Mouse (Mus musculus) intestine, embryonic 16.5 days (tissue): ENCODE measurements around the gene Acer3. TPM values are rescaled to one million over a fixed set of nuclear protein-coding genes. Genes with fewer than 3 reads are reported as not detected.

Experiments used
- ATAC-seq: fragments of 200-750 bp; cut with Nextera tagmentation; 2 replicates; pipeline ENCODE4 v1.8.0; 2017; ENCODE audit warnings: moderate TSS enrichment, moderate library complexity
- H3K27ac ChIP-seq: fragments of 300-500 bp; sonication (generic); 2 replicates; pipeline ENCODE4 v1.5.1; 2014; ENCODE audit warnings: mild to moderate bottlenecking, low read length
- H3K27me3 ChIP-seq: fragments of 300-500 bp; sonication (generic); replicated peaks from 2 replicates; pipeline ENCODE4 v1.6.1; 2014; ENCODE audit warnings: low read length, control low read depth, mixed read lengths; ENCODE audit not compliant: control insufficient read depth, insufficient read depth
- H3K36me3 ChIP-seq: fragments of 300-500 bp; sonication (generic); 2 replicates; pipeline ENCODE4 v1.6.1; 2014; ENCODE audit warnings: low read length, control low read depth; ENCODE audit not compliant: control insufficient read depth, insufficient read depth
- H3K4me1 ChIP-seq: fragments of 300-500 bp; sonication (generic); 2 replicates; pipeline ENCODE4 v1.6.1; 2014; ENCODE audit warnings: low read length, control low read depth, mixed read lengths; ENCODE audit not compliant: control insufficient read depth, insufficient read depth
- H3K4me2 ChIP-seq: fragments of 300-500 bp; sonication (generic); 2 replicates; pipeline ENCODE4 v1.6.1; 2014; ENCODE audit warnings: low read depth, low read length, control low read depth
- H3K4me3 ChIP-seq: fragments of 300-500 bp; sonication (generic); 2 replicates; pipeline ENCODE4 v1.5.1; 2014; ENCODE audit warnings: mild to moderate bottlenecking, low read length
- H3K9ac ChIP-seq: fragments of 300-500 bp; sonication (generic); 2 replicates; pipeline ENCODE4 v1.6.1; 2014; ENCODE audit warnings: low read depth, low read length
- H3K9me3 ChIP-seq: fragments of 300-500 bp; sonication (generic); 2 replicates; pipeline ENCODE4 v1.6.1; 2016; ENCODE audit warnings: low read length, control low read depth; ENCODE audit not compliant: control insufficient read depth
- WGBS: fragments of 180-500 bp; shearing (Covaris S2); extraction: QIAGEN DNeasy Blood & Tissue Kit; methylation state at CpG from one replicate; pipeline ENCODE4 v1.1.7; 2014; 5-methylcytosine and 5-hydroxymethylcytosine counted together
- polyA plus RNA-seq: library from polyadenylated mRNA; unstranded; fragments of >200 nt; fragmentation: Nextera tagmentation; extraction: Ambion mirVana; gene quantifications from 2 replicates; pipeline ENCODE4 v1.2.1, GENCODE M21; 2015

Acer3 gene
- polyA plus RNA-seq, 1 experiment from 2014 or later = 20.5 TPM

DNA sequence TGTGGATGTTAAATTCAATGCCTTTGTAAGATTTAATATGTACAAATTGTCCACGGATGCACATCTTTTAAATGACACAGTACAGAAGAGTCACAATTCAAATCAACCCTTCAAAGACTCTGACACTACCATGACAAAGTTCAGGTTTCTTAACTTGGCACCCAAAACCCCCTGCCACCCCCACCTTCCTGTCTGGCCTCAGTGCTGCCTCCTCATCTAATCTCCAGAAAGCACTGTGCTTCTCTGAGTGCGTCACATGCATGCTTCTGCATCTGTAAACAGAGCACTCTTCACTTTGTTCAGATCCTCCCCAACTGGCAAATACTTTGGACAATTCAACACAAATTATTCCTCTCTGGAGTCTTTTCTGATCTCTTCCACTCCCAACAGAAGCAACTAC, 68.5 kb downstream of the Acer3 start:
- H3K4me3 ChIP-seq = no peak overlapping the region
- H3K36me3 ChIP-seq = no peaks in the 10 kb centered on the region
- no peak overlapping the region for H3K9ac ChIP-seq
- no peak overlapping the region for H3K4me2 ChIP-seq
- H3K4me1 ChIP-seq = no peaks in the 10 kb centered on the region
- no peaks in the 10 kb centered on the region for H3K9me3 ChIP-seq
- no peak for ATAC-seq
- no peak overlapping the region for H3K27ac ChIP-seq
- 86% methylated on average over 2 of the region's 2 CpGs for WGBS
- no peaks in the 10 kb centered on the region for H3K27me3 ChIP-seq

DNA sequence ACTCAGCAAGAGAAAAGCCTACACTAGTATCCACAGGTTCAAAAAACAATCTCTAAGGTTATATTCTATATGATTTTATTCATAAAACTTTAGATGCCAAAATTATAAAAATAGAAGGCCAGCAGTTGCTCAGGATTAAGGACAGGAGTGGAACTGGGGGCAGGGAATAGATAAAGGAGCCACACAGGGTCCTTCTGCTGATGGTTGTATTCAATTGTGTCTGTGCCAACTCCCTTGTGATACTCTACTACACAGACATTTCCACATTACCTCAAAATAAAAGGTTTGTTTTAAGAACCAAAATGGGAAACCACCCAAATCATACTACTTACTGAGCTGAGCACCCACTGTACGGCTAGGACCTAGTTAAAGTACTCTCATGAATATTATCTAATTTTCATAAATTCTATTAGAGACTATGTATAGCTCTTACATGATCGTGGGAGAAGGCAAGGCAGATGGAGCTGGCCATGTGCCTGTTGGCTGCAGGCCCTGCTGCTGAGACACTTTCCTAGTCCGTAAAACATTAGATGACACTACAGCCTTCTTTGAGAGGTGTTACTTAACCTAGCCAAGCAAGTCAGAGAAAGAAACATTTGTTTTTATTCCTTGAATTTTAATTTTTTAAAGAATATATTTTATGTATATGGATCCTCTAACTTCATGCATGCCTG, 84.2 kb downstream of the Acer3 start:
- Histone ChIP-seq H3K4me1 (no peaks in the 10 kb centered on the region), H3K27me3 (no peaks in the 10 kb centered on the region), H3K4me2 (no peak overlapping the region), H3K27ac (no peak overlapping the region), H3K9me3 (no peaks in the 10 kb centered on the region), H3K9ac (no peak overlapping the region), H3K36me3 (no peaks in the 10 kb centered on the region), H3K4me3 (no peak overlapping the region)
- WGBS = 72% methylated on average over 3 of the region's 3 CpGs
- ATAC-seq = no peak

DNA sequence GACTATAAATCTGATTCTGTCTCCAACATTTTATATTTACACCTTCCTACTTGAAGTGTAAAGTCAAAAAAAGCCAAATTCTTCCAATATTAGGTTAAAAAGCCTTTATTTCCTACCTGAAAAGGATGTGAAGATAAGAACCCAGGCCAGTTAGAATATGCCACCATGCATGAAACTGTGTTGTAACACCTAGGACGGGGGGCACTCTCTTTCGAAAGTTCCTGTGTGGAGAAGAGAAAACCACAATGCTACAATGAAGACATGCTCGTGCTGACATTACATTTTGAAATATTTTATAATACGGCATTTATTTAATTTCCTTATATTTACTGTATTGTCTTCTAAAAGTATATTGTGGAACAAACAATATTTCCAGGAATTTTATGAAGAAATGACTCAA, 97.2 kb downstream of the Acer3 start:
- H3K4me1 ChIP-seq = no peaks in the 10 kb centered on the region
- no peaks in the 10 kb centered on the region; the same call in 1 of the 2 replicates for H3K36me3 ChIP-seq
- ATAC-seq = no peak
- no peaks in the 10 kb centered on the region for H3K27me3 ChIP-seq
- no peak overlapping the region for H3K9ac ChIP-seq
- no peak overlapping the region for H3K4me2 ChIP-seq
- no peak overlapping the region for H3K4me3 ChIP-seq
- no peak overlapping the region for H3K27ac ChIP-seq
- WGBS = 96% methylated on average over 4 of the region's 4 CpGs
- H3K9me3 ChIP-seq = no peaks in the 10 kb centered on the region

DNA sequence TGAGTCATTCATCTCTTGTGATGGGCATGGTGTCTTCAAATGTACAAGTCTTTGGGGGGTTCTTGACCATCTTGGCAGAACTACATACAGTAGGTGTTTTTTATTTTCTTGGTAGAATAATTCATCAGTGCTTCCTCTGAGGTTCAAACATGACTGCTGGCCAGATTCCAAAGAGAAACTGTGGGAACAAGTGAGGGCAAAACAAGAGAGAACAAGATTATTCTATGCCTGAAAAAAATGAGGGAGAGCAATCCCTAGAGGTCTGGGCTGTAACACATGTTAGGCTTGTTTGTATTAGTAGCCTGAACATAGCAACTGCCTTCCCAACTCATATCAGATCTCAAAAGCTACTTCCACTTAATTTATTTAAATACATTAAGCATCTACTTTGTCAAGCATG, 104.3 kb downstream of the Acer3 start:
- Histone ChIP-seq H3K9me3 (no peaks in the 10 kb centered on the region), H3K36me3 (no peaks in the 10 kb centered on the region; the same call in 1 of the 2 replicates), H3K4me3 (no peak overlapping the region), H3K4me2 (no peak overlapping the region), H3K27ac (no peak overlapping the region), H3K9ac (no peak overlapping the region), H3K4me1 (no peaks in the 10 kb centered on the region), H3K27me3 (no peaks in the 10 kb centered on the region)
- no peak for ATAC-seq

DNA sequence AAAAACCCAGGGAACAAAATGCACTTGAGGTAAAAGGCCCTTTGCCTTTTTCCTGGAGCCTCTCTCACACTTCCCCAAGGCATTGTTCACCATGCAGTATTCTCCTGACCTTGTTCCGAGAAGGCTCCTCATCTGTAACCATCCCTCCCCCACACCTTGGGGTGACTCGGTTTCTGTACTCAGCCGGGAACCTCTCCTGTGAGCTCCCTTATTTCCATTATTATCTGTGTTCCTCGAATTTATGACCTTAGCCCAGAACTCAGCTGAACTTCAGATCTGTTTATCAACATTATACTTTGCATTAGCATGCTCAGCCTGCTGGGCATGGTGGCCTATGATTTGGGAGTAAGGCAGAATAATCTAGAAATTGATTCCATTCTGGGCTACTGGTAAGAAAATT, 118.1 kb downstream of the Acer3 start:
- Histone ChIP-seq H3K9me3 (no peaks in the 10 kb centered on the region), H3K4me1 (peaks cover 7% of the 10 kb centered on the region), H3K36me3 (no peaks in the 10 kb centered on the region), H3K4me2 (no peak overlapping the region), H3K27ac (no peak overlapping the region), H3K4me3 (no peak overlapping the region), H3K9ac (no peak overlapping the region), H3K27me3 (no peaks in the 10 kb centered on the region)
- 53% methylated on average over 4 of the region's 4 CpGs for WGBS
- ATAC-seq = no peak

DNA sequence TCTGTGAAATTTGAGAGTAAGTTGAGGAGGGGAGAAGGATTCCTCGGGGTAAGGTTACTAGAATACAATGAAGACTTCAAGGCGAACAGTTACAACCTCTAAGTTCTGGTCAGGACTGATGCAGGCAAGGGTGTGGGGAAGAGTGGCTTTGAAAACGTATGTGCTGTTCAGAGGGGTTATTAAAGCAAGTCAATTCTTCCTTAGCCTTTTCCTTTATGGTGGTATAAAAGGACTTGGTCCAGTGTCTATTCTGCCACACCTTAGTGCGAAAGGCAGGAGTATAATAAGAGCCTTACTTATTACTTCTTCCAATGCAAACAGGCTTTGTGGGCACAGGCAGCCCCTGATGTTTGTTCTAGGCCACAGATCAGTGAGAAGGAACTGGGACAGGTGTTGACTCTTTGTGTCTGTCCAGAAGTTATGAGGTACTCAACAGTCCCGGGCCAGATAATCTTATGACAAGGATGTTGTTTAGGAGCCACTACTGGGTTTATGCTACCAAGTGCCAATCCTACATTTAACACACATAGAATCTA, 119.4 kb downstream of the Acer3 start:
- no peaks in the 10 kb centered on the region for H3K9me3 ChIP-seq
- peak; percentile 56; the same call in 1 of the 2 replicates for ATAC-seq
- H3K4me2 ChIP-seq = no peak overlapping the region
- no peaks in the 10 kb centered on the region for H3K36me3 ChIP-seq
- 57% methylated on average over 5 of the region's 5 CpGs for whole genome bisulfite sequencing
- H3K4me1 ChIP-seq = peaks cover 7% of the 10 kb centered on the region
- no peak overlapping the region; the same call in 1 of the 2 replicates for H3K27ac ChIP-seq
- H3K4me3 ChIP-seq = no peak overlapping the region
- H3K27me3 ChIP-seq = no peaks in the 10 kb centered on the region
- H3K9ac ChIP-seq = no peak overlapping the region

DNA sequence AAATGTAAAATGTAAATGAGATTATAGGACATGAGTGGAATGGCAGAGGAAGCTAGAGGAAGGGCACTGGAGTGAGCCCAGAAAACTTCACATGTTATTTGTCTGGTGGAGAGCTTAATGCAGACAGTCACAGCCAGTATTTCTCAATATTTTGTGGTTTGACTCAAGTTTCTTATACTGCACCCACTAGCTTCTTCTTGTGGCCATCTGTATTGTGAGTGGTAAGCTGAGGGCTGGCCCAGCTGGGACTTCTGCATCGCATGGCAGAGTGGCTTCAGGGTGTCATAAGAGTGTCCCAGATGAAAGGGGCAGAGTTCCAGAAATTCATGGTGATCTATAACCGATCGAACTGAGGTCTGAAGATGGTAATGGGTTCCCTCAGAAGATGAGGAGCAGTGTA, 120.6 kb downstream of the Acer3 start:
- H3K9ac ChIP-seq = no peak overlapping the region
- H3K27me3 ChIP-seq = no peaks in the 10 kb centered on the region
- H3K36me3 ChIP-seq = no peaks in the 10 kb centered on the region
- 87% methylated on average over 3 of the region's 3 CpGs for WGBS
- no peak overlapping the region for H3K4me3 ChIP-seq
- no peak overlapping the region for H3K27ac ChIP-seq
- no peak overlapping the region for H3K4me2 ChIP-seq
- H3K9me3 ChIP-seq = no peaks in the 10 kb centered on the region
- peaks cover 7% of the 10 kb centered on the region; the same call in 1 of the 2 replicates for H3K4me1 ChIP-seq
- no peak for ATAC-seq

DNA sequence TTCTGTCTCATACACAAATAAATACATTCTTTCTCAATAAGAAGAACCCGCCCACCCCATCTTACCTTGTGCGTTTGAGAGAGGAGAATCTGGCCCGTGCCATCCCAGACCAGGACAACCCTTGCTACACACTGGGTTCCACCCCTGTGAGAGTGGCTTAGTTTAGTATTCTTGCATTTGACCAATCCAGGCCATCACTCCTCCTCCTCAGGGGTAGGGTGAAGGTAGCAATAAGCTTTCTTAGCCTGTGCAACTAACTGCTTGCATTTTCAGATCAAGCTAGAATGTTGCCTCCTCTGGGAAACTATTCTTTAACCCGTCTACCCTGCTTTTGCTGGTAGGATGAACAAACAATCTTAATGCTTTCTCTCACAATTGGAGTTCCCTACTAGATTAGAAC, 121.6 kb downstream of the Acer3 start, which contains the start of gene B3gnt6:
Gene B3gnt6 (minus strand): TSS at position 101 of the 400 bp plus-strand sequence.
- Histone ChIP-seq H3K9me3 (no peaks in the 10 kb centered on the region), H3K4me3 (no peak within 1 kb of the TSS), H3K27me3 (peaks cover 3% of the 10 kb centered on the region; the same call in 1 of the 2 replicates), H3K9ac (no peak within 1 kb of the TSS), H3K27ac (no peak within 1 kb of the TSS), H3K36me3 (no peaks in the 10 kb centered on the region), H3K4me1 (peaks cover 14% of the 10 kb centered on the region), H3K4me2 (no peak within 1 kb of the TSS)
- 93% methylated on average over 4 of the region's 4 CpGs for WGBS
- ATAC-seq = no peak

DNA sequence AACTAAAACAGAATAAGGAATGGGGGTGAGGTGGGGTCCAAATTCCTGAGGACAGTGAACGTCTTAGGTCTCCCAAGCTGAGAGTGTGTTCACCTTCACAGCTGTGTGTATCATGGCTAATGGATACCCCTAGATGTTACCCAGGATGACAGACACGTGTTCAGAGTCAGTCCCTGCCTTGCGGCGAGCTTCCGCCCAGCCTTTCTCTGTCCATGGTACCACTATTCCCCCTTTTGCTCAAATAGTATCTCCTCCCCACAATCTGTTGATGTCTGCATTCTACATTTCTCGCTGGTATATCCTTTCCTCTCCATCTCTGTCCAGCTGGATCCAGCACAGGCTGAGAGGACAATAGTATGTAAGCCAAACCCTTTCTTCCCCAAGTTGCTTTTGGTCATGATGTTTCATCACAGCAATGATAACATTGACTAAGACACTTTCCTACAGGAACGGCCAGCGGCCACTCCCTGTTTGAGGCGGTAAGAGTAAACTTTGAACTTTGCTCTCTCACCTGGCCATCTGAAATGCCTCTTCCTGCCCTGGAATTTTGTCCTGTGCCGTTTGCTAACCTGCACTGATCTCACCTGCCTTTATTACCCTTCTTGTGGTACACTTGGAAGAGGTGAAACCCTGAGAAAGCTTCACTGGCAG, 125.7 kb downstream of the Acer3 start:
- H3K9ac ChIP-seq = no peak overlapping the region
- H3K9me3 ChIP-seq = no peaks in the 10 kb centered on the region
- no peak overlapping the region for H3K27ac ChIP-seq
- no peak overlapping the region for H3K4me2 ChIP-seq
- 32% methylated on average over 10 of the region's 10 CpGs for WGBS
- no peak overlapping the region for H3K4me3 ChIP-seq
- peaks cover 28% of the 10 kb centered on the region for H3K27me3 ChIP-seq
- ATAC-seq = peak; percentile 73
- H3K36me3 ChIP-seq = no peaks in the 10 kb centered on the region
- peaks cover 24% of the 10 kb centered on the region for H3K4me1 ChIP-seq
